Mouse (Mus musculus): Measurements from ENCODE around the gene P2rx6. TPM values are rescaled to one million over a fixed set of nuclear protein-coding genes. Genes with fewer than 3 reads are reported as not detected.
A peak's percentile ranks its signal among the peaks of the same experiment; 100 is the strongest.
"Not testable (repeated sequence)": the region's sequence is repeated elsewhere in the genome, so short reads cannot be mapped to it uniquely, and the experiment has no call there.

P2rx6 gene
- polyA plus RNA-seq, 1 experiment from 2014 or later = 1.4 TPM

DNA sequence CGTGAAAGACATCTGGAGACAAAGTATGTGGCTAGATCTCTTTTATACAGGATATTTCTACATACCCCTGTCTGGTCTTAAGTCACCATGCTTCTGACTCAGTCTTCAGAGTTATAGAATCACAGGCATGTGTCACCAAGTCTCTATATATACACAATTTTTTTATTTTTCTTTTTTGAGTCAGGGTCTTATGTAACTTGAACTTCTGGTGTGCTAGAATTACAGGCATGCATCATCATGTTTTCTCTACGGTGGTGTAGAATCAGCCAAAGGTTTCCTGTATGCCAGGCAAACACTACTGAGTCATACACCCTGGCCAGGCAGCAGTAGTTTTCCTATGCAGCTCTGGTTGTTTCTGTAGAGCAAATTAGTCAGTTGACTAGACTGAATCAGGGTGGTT is 19.1 kb upstream of the P2rx6 start:
- H3K4me1 ChIP-seq = no peaks in the 10 kb centered on the region
- H3K36me3 ChIP-seq = no peaks in the 10 kb centered on the region
- WGBS = 82% methylated on average over 2 of the region's 2 CpGs
- no peaks in the 10 kb centered on the region for H3K9me3 ChIP-seq
- peaks cover 2% of the 10 kb centered on the region; the same call in 1 of the 2 replicates for H3K27me3 ChIP-seq
- H3K4me2 ChIP-seq (replicated peaks) = no peak overlapping the region
- ATAC-seq (ENCODE audit: low FRiP score, low read depth) = no peak
- H3K4me3 ChIP-seq = no peak overlapping the region
- no peak overlapping the region for H3K27ac ChIP-seq (replicated peaks)
- no peak overlapping the region for H3K9ac ChIP-seq (replicated peaks)

- no peak for ATAC-seq (ENCODE audit: low FRiP score, low read depth)
- no peaks in the 10 kb centered on the region for H3K36me3 ChIP-seq
- H3K9ac ChIP-seq (replicated peaks) = no peak overlapping the region
- H3K27ac ChIP-seq (replicated peaks) = no peak overlapping the region
- 78% methylated on average over 7 of the region's 7 CpGs for WGBS
- no peak overlapping the region for H3K4me3 ChIP-seq
- H3K27me3 ChIP-seq = peaks cover 13% of the 10 kb centered on the region
- peaks cover 21% of the 10 kb centered on the region for H3K4me1 ChIP-seq
- no peak overlapping the region for H3K4me2 ChIP-seq (replicated peaks)
- no peaks in the 10 kb centered on the region for H3K9me3 ChIP-seq
Measured at GRCm38 (mm10) chr16:17552837-17553236, 8.8 kb upstream of the P2rx6 start.

DNA sequence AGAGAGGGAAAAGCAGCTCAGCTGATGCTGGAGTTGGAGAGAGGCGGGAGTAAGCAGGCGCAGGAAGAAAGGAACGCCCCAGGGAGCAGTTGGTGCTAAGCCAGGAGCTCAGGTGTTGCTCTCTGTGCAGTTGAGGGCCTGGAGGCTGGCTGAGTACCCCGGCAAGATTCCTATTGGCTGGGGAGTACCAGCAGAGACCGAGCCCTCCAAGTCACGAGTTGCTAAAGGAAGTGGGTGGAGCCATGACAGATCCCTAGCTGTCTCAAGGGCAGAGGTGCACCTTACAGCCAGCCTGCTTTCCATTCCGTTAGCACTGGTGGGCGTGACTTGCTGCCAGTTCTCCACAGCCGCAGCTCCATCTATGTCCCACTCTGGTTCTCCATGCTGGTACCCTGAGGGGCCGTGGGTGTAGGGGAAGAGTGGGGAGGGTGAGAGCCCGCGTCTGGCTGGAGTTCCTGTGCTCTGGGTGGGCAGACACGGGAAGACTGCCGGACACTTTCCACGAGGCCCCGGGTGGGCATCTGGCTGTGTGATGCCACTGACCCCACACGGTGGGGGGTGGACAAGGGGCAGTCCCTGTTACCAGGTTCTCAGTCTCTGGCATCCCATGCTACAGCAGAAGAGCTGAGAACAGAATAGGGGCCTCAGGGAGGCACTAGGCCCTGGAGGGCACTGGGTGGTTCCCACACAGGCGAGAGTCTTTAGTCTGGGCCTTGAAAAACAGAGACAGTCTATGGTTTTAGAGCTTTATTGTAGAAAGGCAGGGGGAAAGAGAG is 7.6 kb upstream of the P2rx6 start:
- Histone ChIP-seq H3K36me3 (no peaks in the 10 kb centered on the region), H3K4me1 (peaks cover 34% of the 10 kb centered on the region), H3K9me3 (no peaks in the 10 kb centered on the region), H3K4me3 (peak overlapping the region; percentile 9), H3K27ac (replicated peaks) (peak overlapping the region; percentile 80), H3K4me2 (replicated peaks) (peak overlapping the region; percentile 42), H3K27me3 (peaks cover 13% of the 10 kb centered on the region), H3K9ac (replicated peaks) (peak overlapping the region; percentile 29; the same call in 1 of the 2 replicates)
- 3% methylated on average over 18 of the region's 18 CpGs for WGBS
- ATAC-seq (ENCODE audit: low FRiP score, low read depth) = peak; percentile 74

GRCm38 (mm10) chr16:17554702-17555101 is 7.0 kb upstream of the P2rx6 start:
- peaks cover 37% of the 10 kb centered on the region for H3K4me1 ChIP-seq
- peak overlapping the region; percentile 80 for H3K27ac ChIP-seq (replicated peaks)
- peak overlapping the region; percentile 42 for H3K4me2 ChIP-seq (replicated peaks)
- H3K9ac ChIP-seq (replicated peaks) = peak overlapping the region; percentile 29; the same call in 1 of the 2 replicates
- H3K27me3 ChIP-seq = peaks cover 17% of the 10 kb centered on the region
- 11% methylated on average over 4 of the region's 4 CpGs for WGBS
- ATAC-seq (ENCODE audit: low FRiP score, low read depth) = peak; percentile 53
- not testable (repeated sequence) for H3K36me3 ChIP-seq, H3K9me3 ChIP-seq
- peak overlapping the region; percentile 9; the same call in 1 of the 2 replicates for H3K4me3 ChIP-seq

DNA sequence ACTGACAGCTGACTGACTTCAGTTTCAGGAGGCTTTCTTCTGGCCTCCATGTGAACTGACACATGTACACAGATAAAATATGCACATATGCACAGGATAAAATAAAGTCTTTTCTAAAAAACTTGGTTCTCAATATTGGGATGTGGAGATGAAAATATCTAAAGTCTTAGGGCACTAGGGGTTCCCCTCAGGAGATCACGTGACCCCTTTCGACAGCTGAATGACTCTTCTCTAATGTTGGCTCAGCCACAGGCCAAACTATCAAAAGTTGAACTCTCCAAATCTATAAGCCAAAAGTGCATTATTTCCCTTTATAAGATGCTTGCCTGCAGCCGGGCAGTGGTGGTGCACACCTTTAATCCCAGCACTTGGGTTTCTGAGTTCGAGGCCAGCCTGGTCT is 5.5 kb upstream of the P2rx6 start:
- Histone ChIP-seq H3K4me2 (replicated peaks) (no peak overlapping the region), H3K36me3 (no peaks in the 10 kb centered on the region), H3K4me1 (peaks cover 48% of the 10 kb centered on the region), H3K27me3 (peaks cover 32% of the 10 kb centered on the region), H3K9ac (replicated peaks) (no peak overlapping the region), H3K9me3 (no peaks in the 10 kb centered on the region), H3K27ac (replicated peaks) (no peak overlapping the region), H3K4me3 (no peak overlapping the region)
- ATAC-seq (ENCODE audit: low FRiP score, low read depth) = no peak
- WGBS = 80% methylated on average over 4 of the region's 4 CpGs

GRCm38 (mm10) chr16:17556907-17557306 is 4.8 kb upstream of the P2rx6 start:
- Histone ChIP-seq H3K27ac (replicated peaks) (no peak overlapping the region), H3K4me3 (no peak overlapping the region), H3K9me3 (no peaks in the 10 kb centered on the region), H3K27me3 (peaks cover 37% of the 10 kb centered on the region), H3K9ac (replicated peaks) (no peak overlapping the region), H3K36me3 (no peaks in the 10 kb centered on the region), H3K4me1 (peaks cover 55% of the 10 kb centered on the region), H3K4me2 (replicated peaks) (no peak overlapping the region)
- no peak for ATAC-seq (ENCODE audit: low FRiP score, low read depth)
- 60% methylated on average over 4 of the region's 4 CpGs for WGBS

GRCm38 (mm10) chr16:17557947-17558480 is 3.7 kb upstream of the P2rx6 start:
- H3K9ac ChIP-seq (replicated peaks) = no peak overlapping the region
- H3K4me1 ChIP-seq = peaks cover 61% of the 10 kb centered on the region
- H3K4me3 ChIP-seq = no peak overlapping the region
- H3K4me2 ChIP-seq (replicated peaks) = peak overlapping the region; percentile 36; the same call in 1 of the 2 replicates
- ATAC-seq (ENCODE audit: low FRiP score, low read depth) = no peak
- H3K27me3 ChIP-seq = peaks cover 44% of the 10 kb centered on the region
- H3K9me3 ChIP-seq = no peaks in the 10 kb centered on the region
- no peaks in the 10 kb centered on the region for H3K36me3 ChIP-seq
- WGBS = 0% methylated on average over 5 of the region's 5 CpGs
- peak overlapping the region; percentile 1; the same call in 1 of the 2 replicates for H3K27ac ChIP-seq (replicated peaks)

GRCm38 (mm10) chr16:17558811-17559210 is 2.9 kb upstream of the P2rx6 start:
- Histone ChIP-seq H3K9ac (replicated peaks) (0 out of 2 replicates have a peak overlapping the region, but pooled peaks have one; percentile 1), H3K9me3 (no peaks in the 10 kb centered on the region), H3K36me3 (no peaks in the 10 kb centered on the region), H3K27ac (replicated peaks) (peak overlapping the region; percentile 1; the same call in 1 of the 2 replicates), H3K4me3 (0 out of 2 replicates have a peak overlapping the region, but pooled peaks have one; percentile 0), H3K4me1 (peaks cover 57% of the 10 kb centered on the region), H3K4me2 (replicated peaks) (peak overlapping the region; percentile 36), H3K27me3 (peaks cover 46% of the 10 kb centered on the region)
- ATAC-seq (ENCODE audit: low FRiP score, low read depth) = no peak
- 0% methylated on average over 5 of the region's 5 CpGs for WGBS

DNA sequence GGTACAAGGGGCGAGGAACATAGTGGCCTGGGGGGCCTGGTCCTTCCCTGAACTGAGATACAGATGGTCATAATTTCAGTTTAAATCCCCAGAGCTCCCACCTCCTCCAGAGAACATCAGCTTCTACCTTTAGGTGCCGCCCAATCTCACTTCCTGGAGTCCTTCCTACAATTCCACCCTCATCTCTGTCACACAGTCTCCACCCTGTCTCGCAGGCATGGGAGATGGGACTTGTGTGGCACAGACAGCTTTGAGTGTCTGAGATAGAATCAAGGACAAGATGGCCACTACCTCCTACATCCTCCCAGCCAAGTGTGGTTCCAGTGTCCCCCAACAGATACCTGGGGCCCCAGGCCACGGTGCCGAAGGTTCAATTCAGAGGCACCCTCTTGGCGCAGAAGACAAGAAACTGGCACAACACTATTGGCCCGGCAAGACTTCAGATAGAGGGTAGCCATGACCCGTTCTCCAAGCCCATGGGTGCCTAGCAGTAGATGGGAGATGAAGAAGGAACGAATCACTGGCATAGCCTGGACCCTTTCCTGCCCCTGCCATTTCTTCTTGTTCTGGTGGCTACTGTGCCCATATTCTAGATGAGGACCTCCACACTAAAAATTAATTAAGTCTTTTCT is 2.2 kb upstream of the P2rx6 start:
- no peak overlapping the region; the same call in 1 of the 2 replicates for H3K27ac ChIP-seq (replicated peaks)
- peak overlapping the region; percentile 36 for H3K4me2 ChIP-seq (replicated peaks)
- H3K27me3 ChIP-seq = peaks cover 46% of the 10 kb centered on the region
- H3K9me3 ChIP-seq = no peaks in the 10 kb centered on the region
- peaks cover 50% of the 10 kb centered on the region for H3K4me1 ChIP-seq
- no peaks in the 10 kb centered on the region for H3K36me3 ChIP-seq
- H3K9ac ChIP-seq (replicated peaks) = no peak overlapping the region
- no peak for ATAC-seq (ENCODE audit: low FRiP score, low read depth)
- no peak overlapping the region for H3K4me3 ChIP-seq
- WGBS = 67% methylated on average over 9 of the region's 9 CpGs

GRCm38 (mm10) chr16:17561128-17561750 is 446 bp upstream of the P2rx6 start, which contains the start of gene Lrrc74b:
Gene Lrrc74b (minus strand): TSS chr16:17561247.
- Histone ChIP-seq H3K4me3 (peak within 1 kb of the TSS; percentile 22), H3K27me3 (peaks cover 50% of the 10 kb centered on the region), H3K9ac (replicated peaks) (no peak within 1 kb of the TSS; the same call in 1 of the 2 replicates), H3K27ac (replicated peaks) (peak within 1 kb of the TSS; percentile 31), H3K4me1 (peaks cover 40% of the 10 kb centered on the region), H3K4me2 (replicated peaks) (peak within 1 kb of the TSS; percentile 47), H3K9me3 (no peaks in the 10 kb centered on the region), H3K36me3 (no peaks in the 10 kb centered on the region)
- 1% methylated on average over 22 of the region's 22 CpGs for WGBS
- ATAC-seq (ENCODE audit: low FRiP score, low read depth) = peak; percentile 66

- peaks cover 40% of the 10 kb centered on the region for H3K27me3 ChIP-seq
- H3K27ac ChIP-seq (replicated peaks) = no peak overlapping the region
- no peak overlapping the region for H3K9ac ChIP-seq (replicated peaks)
- no peaks in the 10 kb centered on the region for H3K36me3 ChIP-seq
- no peaks in the 10 kb centered on the region for H3K9me3 ChIP-seq
- H3K4me3 ChIP-seq = no peak overlapping the region
- 29% methylated on average over 1 of the region's 1 CpGs for WGBS
- ATAC-seq (ENCODE audit: low FRiP score, low read depth) = no peak
- peaks cover 32% of the 10 kb centered on the region for H3K4me1 ChIP-seq
- H3K4me2 ChIP-seq (replicated peaks) = no peak overlapping the region
Measured at GRCm38 (mm10) chr16:17563580-17563979, 1.9 kb downstream of the P2rx6 start.

Measured in midbrain, embryonic 12.5 days (tissue).